Mouse (Mus musculus): ENCODE results near the gene Eml6.

DNA sequence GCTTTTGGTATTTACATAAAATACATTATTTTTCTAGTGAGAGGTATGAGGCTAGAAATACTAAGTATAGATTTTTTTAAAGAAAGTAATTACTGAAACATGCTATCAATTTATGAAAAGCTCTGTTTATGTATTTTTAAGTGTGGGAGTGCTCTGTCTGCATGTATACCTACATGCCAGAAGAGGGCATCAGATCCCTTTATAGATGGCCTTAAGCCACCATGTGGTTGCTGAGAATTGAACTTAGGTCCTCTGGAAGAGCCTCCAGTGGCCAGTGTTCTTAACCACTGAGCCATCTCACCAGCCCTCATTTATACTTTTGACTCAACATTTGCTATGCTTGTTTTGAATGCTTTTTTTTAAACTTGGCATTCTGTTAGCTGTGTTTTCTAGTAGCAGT lies 316.3 kb downstream of the Eml6 start:
- TF ChIP-seq CTCF (IDR thresholded peaks at IDR 0.05; ENCODE audit: low read depth, low read length) (0 out of 2 replicates have a peak, but pooled peaks have one; percentile 2), POLR2A (IDR thresholded peaks at IDR 0.05; ENCODE audit: extremely low read depth, insufficient read depth, low read length) (no peak)
